Mouse (Mus musculus): ENCODE data around the gene Rarb. TPM values are rescaled to one million over a fixed set of nuclear protein-coding genes. Genes with fewer than 3 reads are reported as not detected.

Gene Rarb
- polyA plus RNA-seq, 2 experiments, result 1.7 TPM

GRCm38 (mm10) chr14:16752648-16753047, 66.3 kb downstream of the Rarb start:
- Histone ChIP-seq H3K9ac (replicated peaks) (no peak overlapping the region), H3K36me3 (replicated peaks; ENCODE audit: control insufficient read depth, insufficient read depth, low read depth) (no peaks in the 10 kb centered on the region), H3K4me1 (replicated peaks; ENCODE audit: control insufficient read depth in 2 of 2, insufficient read depth in 2 of 2, low read length in 1 of 2) (no peaks in the 10 kb centered on the region), H3K27me3 (ENCODE audit: control insufficient read depth, insufficient read depth, low read length) (no peaks in the 10 kb centered on the region), H3K4me2 (ENCODE audit: low read depth) (no peak overlapping the region), H3K27ac (no peak overlapping the region), H3K9me3 (ENCODE audit: control insufficient read depth, low read length) (no peaks in the 10 kb centered on the region), H3K4me3 (ENCODE audit: insufficient read depth in 1 of 2, low read depth in 2 of 2, low read length in 2 of 2) (no peak overlapping the region)
- TF ChIP-seq EP300 (IDR thresholded peaks at IDR 0.05; ENCODE audit: low read depth), result no peak
- TF ChIP-seq CTCF (IDR thresholded peaks at IDR 0.05; ENCODE audit: low read depth), result no peak
- ATAC-seq (ENCODE audit: insufficient read depth) (no peak), DNase-seq (ENCODE audit: low read depth in 3 of 3, low spot score in 3 of 3) (no peak)
- WGBS (ENCODE audit: insufficient replicate concordance), result 52% methylated on average over 1 of the region's 1 CpGs

DNA sequence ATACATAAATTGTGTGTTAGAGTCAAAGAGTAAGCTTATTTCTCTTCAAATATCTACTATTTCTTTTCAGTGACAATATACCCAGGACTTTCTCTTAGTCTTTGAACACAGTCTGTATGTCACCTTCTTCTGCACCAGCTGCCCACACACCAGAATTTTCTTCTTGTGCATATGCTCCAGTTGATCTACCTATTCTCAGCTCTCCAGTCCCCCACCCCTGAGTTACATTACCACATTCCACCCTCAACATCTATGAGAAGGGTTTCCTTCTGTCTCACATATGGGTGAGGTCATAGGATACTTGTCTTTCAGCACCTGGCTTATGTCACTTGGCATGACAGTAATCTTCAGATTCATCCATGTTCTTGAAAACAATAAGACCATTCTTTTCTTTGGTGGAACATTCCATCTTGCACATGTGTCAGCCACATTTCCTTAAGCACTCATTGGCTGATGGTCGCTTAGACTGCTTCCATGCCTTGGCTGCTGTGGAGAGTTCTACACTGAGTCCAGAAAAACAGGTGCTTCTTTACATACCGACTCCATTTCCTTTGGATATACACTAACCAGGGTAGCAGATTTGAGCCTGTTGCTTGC, 71.9 kb downstream of the Rarb start:
- DNase-seq (ENCODE audit: low read depth in 3 of 3, low spot score in 3 of 3), result no peak
- no peak for ATAC-seq (ENCODE audit: insufficient read depth)
- TF ChIP-seq CTCF (IDR thresholded peaks at IDR 0.05; ENCODE audit: low read depth) (no peak), EP300 (IDR thresholded peaks at IDR 0.05; ENCODE audit: low read depth) (no peak)
- Histone ChIP-seq H3K9me3 (ENCODE audit: control insufficient read depth, low read length) (no peaks in the 10 kb centered on the region), H3K4me1 (replicated peaks; ENCODE audit: control insufficient read depth in 2 of 2, insufficient read depth in 2 of 2, low read length in 1 of 2) (no peaks in the 10 kb centered on the region), H3K36me3 (replicated peaks; ENCODE audit: control insufficient read depth, insufficient read depth, low read depth) (no peaks in the 10 kb centered on the region), H3K27ac (no peak overlapping the region), H3K27me3 (ENCODE audit: control insufficient read depth, insufficient read depth, low read length) (no peaks in the 10 kb centered on the region), H3K4me2 (ENCODE audit: low read depth) (no peak overlapping the region), H3K9ac (replicated peaks) (no peak overlapping the region), H3K4me3 (ENCODE audit: insufficient read depth in 1 of 2, low read depth in 2 of 2, low read length in 2 of 2) (no peak overlapping the region)
- 51% methylated on average over 2 of the region's 2 CpGs for WGBS (ENCODE audit: insufficient replicate concordance)

- ATAC-seq (ENCODE audit: insufficient read depth) (no peak), DNase-seq (ENCODE audit: low read depth in 3 of 3, low spot score in 3 of 3) (no peak)
- Histone ChIP-seq H3K4me3 (ENCODE audit: insufficient read depth in 1 of 2, low read depth in 2 of 2, low read length in 2 of 2) (no peak overlapping the region), H3K9ac (replicated peaks) (no peak overlapping the region), H3K27ac (no peak overlapping the region), H3K27me3 (ENCODE audit: control insufficient read depth, insufficient read depth, low read length) (no peaks in the 10 kb centered on the region), H3K4me2 (ENCODE audit: low read depth) (no peak overlapping the region), H3K4me1 (replicated peaks; ENCODE audit: control insufficient read depth in 2 of 2, insufficient read depth in 2 of 2, low read length in 1 of 2) (0 out of 4 replicates have a peak, but pooled peaks cover 0 to 2% of the 10 kb centered on the region in 2 experiments), H3K36me3 (replicated peaks; ENCODE audit: control insufficient read depth, insufficient read depth, low read depth) (no peaks in the 10 kb centered on the region), H3K9me3 (ENCODE audit: control insufficient read depth, low read length) (no peaks in the 10 kb centered on the region)
- 56% methylated on average over 13 of the region's 13 CpGs for WGBS (ENCODE audit: insufficient replicate concordance)
- TF ChIP-seq CTCF (IDR thresholded peaks at IDR 0.05; ENCODE audit: low read depth), result no peak
- no peak for TF ChIP-seq EP300 (IDR thresholded peaks at IDR 0.05; ENCODE audit: low read depth)
Observed at GRCm38 (mm10) chr14:16740982-16741739, 77.8 kb downstream of the Rarb start.

GRCm38 (mm10) chr14:16738538-16738937, 80.4 kb downstream of the Rarb start:
- Histone ChIP-seq H3K27ac (no peak overlapping the region), H3K27me3 (ENCODE audit: control insufficient read depth, insufficient read depth, low read length) (no peaks in the 10 kb centered on the region), H3K4me2 (ENCODE audit: low read depth) (no peak overlapping the region), H3K4me3 (ENCODE audit: insufficient read depth in 1 of 2, low read depth in 2 of 2, low read length in 2 of 2) (no peak overlapping the region), H3K4me1 (replicated peaks; ENCODE audit: control insufficient read depth in 2 of 2, insufficient read depth in 2 of 2, low read length in 1 of 2) (0 out of 4 replicates have a peak, but pooled peaks cover 0 to 2% of the 10 kb centered on the region in 2 experiments), H3K36me3 (replicated peaks; ENCODE audit: control insufficient read depth, insufficient read depth, low read depth) (no peaks in the 10 kb centered on the region), H3K9ac (replicated peaks) (no peak overlapping the region), H3K9me3 (ENCODE audit: control insufficient read depth, low read length) (no peaks in the 10 kb centered on the region)
- DNase-seq (ENCODE audit: low read depth in 3 of 3, low spot score in 3 of 3), result no peak
- no peak for TF ChIP-seq CTCF (IDR thresholded peaks at IDR 0.05; ENCODE audit: low read depth)
- no peak for TF ChIP-seq EP300 (IDR thresholded peaks at IDR 0.05; ENCODE audit: low read depth)
- WGBS (ENCODE audit: insufficient replicate concordance), result 64% methylated on average over 1 of the region's 1 CpGs
- ATAC-seq (ENCODE audit: insufficient read depth), result no peak

- no peak overlapping the region for H3K9ac ChIP-seq (replicated peaks)
- 0 out of 4 replicates have a peak, but pooled peaks cover 0 to 2% of the 10 kb centered on the region in 2 experiments for H3K4me1 ChIP-seq (replicated peaks; ENCODE audit: control insufficient read depth in 2 of 2, insufficient read depth in 2 of 2, low read length in 1 of 2)
- DNase-seq (ENCODE audit: low read depth in 3 of 3, low spot score in 3 of 3) (no peak), ATAC-seq (ENCODE audit: insufficient read depth) (no peak)
- H3K27me3 ChIP-seq (ENCODE audit: control insufficient read depth, insufficient read depth, low read length), result no peaks in the 10 kb centered on the region
- no peaks in the 10 kb centered on the region for H3K36me3 ChIP-seq (replicated peaks; ENCODE audit: control insufficient read depth, insufficient read depth, low read depth)
- 64% methylated on average over 1 of the region's 1 CpGs for whole genome bisulfite sequencing (ENCODE audit: insufficient replicate concordance)
- TF ChIP-seq EP300 (IDR thresholded peaks at IDR 0.05; ENCODE audit: low read depth), result no peak
- no peak for TF ChIP-seq CTCF (IDR thresholded peaks at IDR 0.05; ENCODE audit: low read depth)
- H3K9me3 ChIP-seq (ENCODE audit: control insufficient read depth, low read length), result no peaks in the 10 kb centered on the region
- no peak overlapping the region for H3K27ac ChIP-seq
- no peak overlapping the region for H3K4me2 ChIP-seq (ENCODE audit: low read depth)
- H3K4me3 ChIP-seq (ENCODE audit: insufficient read depth in 1 of 2, low read depth in 2 of 2, low read length in 2 of 2), result no peak overlapping the region
Observed at GRCm38 (mm10) chr14:16737781-16738180, 81.2 kb downstream of the Rarb start.
